Mouse (Mus musculus) hindbrain, embryonic 12.5 days (tissue): ENCODE data around the gene Egln1. TPM values are rescaled to one million over a fixed set of nuclear protein-coding genes. Genes with fewer than 3 reads are reported as not detected.

Source experiments
- ATAC-seq: fragments of 200-750 bp; cut with Nextera tagmentation; 2 replicates; pipeline ENCODE4 v1.8.0; 2017; ENCODE audit warnings: moderate TSS enrichment; ENCODE audit not compliant: low FRiP score
- H3K27ac ChIP-seq: fragments of 300-500 bp; sonication (generic); 2 replicates; pipeline ENCODE4 v1.5.1; 2016; ENCODE audit warnings: mild to moderate bottlenecking
- H3K27me3 ChIP-seq: fragments of 300-500 bp; sonication (generic); 2 replicates; pipeline ENCODE4 v1.6.1; 2016; ENCODE audit warnings: mild to moderate bottlenecking
- H3K36me3 ChIP-seq: fragments of 300-500 bp; sonication (generic); 2 replicates; pipeline ENCODE4 v1.6.1; 2016; ENCODE audit warnings: mild to moderate bottlenecking
- H3K4me1 ChIP-seq: fragments of 300-500 bp; sonication (generic); 2 replicates; pipeline ENCODE4 v1.6.1; 2016
- H3K4me2 ChIP-seq: fragments of 300-500 bp; sonication (generic); replicated peaks from 2 replicates; pipeline ENCODE4 v1.6.1; 2016; ENCODE audit warnings: mild to moderate bottlenecking
- H3K4me3 ChIP-seq: fragments of 300-500 bp; sonication (generic); 2 replicates; pipeline ENCODE4 v1.5.1; 2016; ENCODE audit warnings: mild to moderate bottlenecking
- H3K9ac ChIP-seq: fragments of 300-500 bp; sonication (generic); 2 replicates; pipeline ENCODE4 v1.6.1; 2016; ENCODE audit warnings: mild to moderate bottlenecking, moderate library complexity
- H3K9me3 ChIP-seq: fragments of 300-500 bp; sonication (generic); replicated peaks from 2 replicates; pipeline ENCODE4 v1.6.1; 2016; ENCODE audit warnings: mild to moderate bottlenecking
- WGBS: fragments of 180-500 bp; shearing (Covaris S2); methylation state at CpG from one replicate; pipeline ENCODE4 v1.1.7; 2016; 5-methylcytosine and 5-hydroxymethylcytosine counted together
- polyA plus RNA-seq: library from polyadenylated mRNA; unstranded; fragments of >200 nt; fragmentation: Nextera tagmentation; extraction: Ambion mirVana; gene quantifications from 2 replicates; pipeline ENCODE4 v1.2.1, GENCODE M21; 2016

Egln1 gene
- polyA plus RNA-seq, 1 experiment from 2014 or later = 17.3 TPM

DNA sequence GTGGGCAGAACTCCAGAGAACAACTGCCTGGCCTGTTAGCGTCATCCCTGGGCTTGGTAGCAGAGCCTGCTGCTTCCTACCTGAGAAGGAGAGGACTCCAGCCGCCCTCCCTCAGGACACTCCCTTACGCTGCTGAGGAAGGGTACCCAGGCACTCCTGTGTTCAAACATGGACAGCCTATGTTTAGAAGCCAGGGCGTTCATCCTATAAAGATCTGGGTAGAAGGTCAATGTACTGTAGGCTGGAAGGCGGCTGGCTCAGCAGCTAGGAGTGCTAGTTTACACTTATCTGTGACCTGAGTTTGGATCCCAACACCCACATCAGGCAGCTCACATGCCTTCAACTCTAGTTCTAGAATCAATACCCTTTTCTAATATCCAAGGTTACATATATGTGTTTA, 14.1 kb upstream of the Egln1 start:
- 95% methylated on average over 5 of the region's 5 CpGs for WGBS
- no peak overlapping the region for H3K4me2 ChIP-seq
- no peak overlapping the region for H3K9ac ChIP-seq
- H3K36me3 ChIP-seq = no peaks in the 10 kb centered on the region
- no peak overlapping the region for H3K4me3 ChIP-seq
- no peak overlapping the region for H3K27ac ChIP-seq
- H3K9me3 ChIP-seq = no peaks in the 10 kb centered on the region
- H3K4me1 ChIP-seq = 0 out of 2 replicates have a peak, but pooled peaks cover 3% of the 10 kb centered on the region
- ATAC-seq = no peak
- H3K27me3 ChIP-seq = no peaks in the 10 kb centered on the region

DNA sequence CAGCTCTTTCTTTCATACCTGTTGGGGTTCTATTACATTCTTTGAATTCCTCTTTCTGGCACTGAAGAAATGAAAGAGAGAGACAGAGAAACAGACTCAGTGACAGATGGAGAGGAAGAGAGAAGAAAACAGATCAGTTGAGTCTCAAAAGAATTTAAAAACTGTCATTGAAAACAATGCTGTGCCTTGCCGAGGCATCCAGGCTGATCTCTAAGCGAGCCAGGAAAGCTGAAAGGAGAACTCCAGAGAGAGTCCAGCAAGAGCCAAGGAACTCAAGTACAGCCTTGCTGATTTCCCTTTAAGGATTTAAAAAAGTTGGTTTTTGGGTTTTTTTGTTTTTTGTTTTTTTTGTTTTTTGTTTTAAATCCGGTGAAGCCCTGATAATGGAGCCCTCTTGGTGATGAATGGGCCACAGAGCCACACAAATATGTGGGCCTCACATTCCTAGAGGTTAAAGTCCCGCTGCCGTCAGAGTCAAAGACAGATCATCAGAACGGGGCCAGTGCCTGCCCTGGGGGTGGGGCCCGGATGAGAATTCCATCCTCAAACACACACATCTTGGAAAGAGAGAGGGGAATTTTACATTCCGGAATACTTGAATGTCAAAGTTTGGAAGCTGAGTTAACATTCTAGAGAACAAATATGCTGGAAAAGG, 11.2 kb upstream of the Egln1 start:
- no peaks in the 10 kb centered on the region for H3K36me3 ChIP-seq
- no peak overlapping the region for H3K27ac ChIP-seq
- no peak overlapping the region for H3K9ac ChIP-seq
- no peak overlapping the region for H3K4me3 ChIP-seq
- no peak overlapping the region for H3K4me2 ChIP-seq
- H3K9me3 ChIP-seq = no peaks in the 10 kb centered on the region
- 18% methylated on average over 8 of the region's 8 CpGs for WGBS
- no peak for ATAC-seq
- 0 out of 2 replicates have a peak, but pooled peaks cover 3% of the 10 kb centered on the region for H3K4me1 ChIP-seq
- H3K27me3 ChIP-seq = no peaks in the 10 kb centered on the region

GRCm38 (mm10) chr8:124959462-124960225, 10.5 kb upstream of the Egln1 start:
- Histone ChIP-seq H3K4me3 (no peak overlapping the region), H3K4me1 (0 out of 2 replicates have a peak, but pooled peaks cover 3% of the 10 kb centered on the region), H3K9ac (no peak overlapping the region), H3K27ac (no peak overlapping the region), H3K36me3 (no peaks in the 10 kb centered on the region), H3K4me2 (no peak overlapping the region), H3K9me3 (no peaks in the 10 kb centered on the region), H3K27me3 (no peaks in the 10 kb centered on the region)
- 66% methylated on average over 8 of the region's 8 CpGs for WGBS
- no peak for ATAC-seq

- H3K27ac ChIP-seq = no peak overlapping the region
- H3K27me3 ChIP-seq = no peaks in the 10 kb centered on the region
- 84% methylated on average over 8 of the region's 8 CpGs for WGBS
- no peaks in the 10 kb centered on the region for H3K36me3 ChIP-seq
- H3K9ac ChIP-seq = no peak overlapping the region
- no peak overlapping the region for H3K4me3 ChIP-seq
- no peaks in the 10 kb centered on the region for H3K9me3 ChIP-seq
- H3K4me1 ChIP-seq = peaks cover 15% of the 10 kb centered on the region
- ATAC-seq = no peak
- no peak overlapping the region for H3K4me2 ChIP-seq
These were observed 5.5 kb upstream of the Egln1 start for GRCm38 (mm10) chr8:124954572-124955082.

- Histone ChIP-seq H3K9ac (no peak overlapping the region), H3K4me1 (peaks cover 15% of the 10 kb centered on the region), H3K4me3 (no peak overlapping the region), H3K36me3 (no peaks in the 10 kb centered on the region), H3K9me3 (no peaks in the 10 kb centered on the region), H3K27ac (no peak overlapping the region), H3K27me3 (no peaks in the 10 kb centered on the region), H3K4me2 (no peak overlapping the region)
- 86% methylated on average over 7 of the region's 7 CpGs for WGBS
- ATAC-seq = no peak
These were observed 4.1 kb upstream of the Egln1 start for GRCm38 (mm10) chr8:124953188-124953587.

DNA sequence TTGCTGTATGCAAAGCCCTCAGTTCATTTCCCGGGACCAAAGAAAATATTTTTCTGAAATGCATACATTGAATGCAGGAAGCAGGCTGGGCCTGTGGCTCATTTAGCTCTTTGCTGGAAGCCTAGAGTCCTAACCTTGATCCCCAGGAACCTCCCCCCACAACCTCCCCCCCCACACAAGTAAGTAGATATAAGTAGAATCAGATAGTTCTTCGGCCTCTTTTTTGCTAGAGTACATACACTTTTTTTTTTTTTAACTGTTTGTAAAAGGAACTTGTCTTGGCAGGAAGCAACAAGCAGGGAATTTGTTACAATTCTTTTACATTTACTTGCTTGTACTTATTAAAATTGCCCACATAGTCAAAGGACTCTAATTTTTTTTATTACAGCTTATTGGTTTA, 1.7 kb upstream of the Egln1 start:
- Histone ChIP-seq H3K9ac (peak overlapping the region; percentile 97; the same call in 1 of the 2 replicates), H3K4me3 (peak overlapping the region; percentile 86), H3K36me3 (no peaks in the 10 kb centered on the region), H3K4me2 (peak overlapping the region; percentile 69), H3K27ac (peak overlapping the region; percentile 98; the same call in 1 of the 2 replicates), H3K4me1 (peaks cover 30% of the 10 kb centered on the region), H3K9me3 (no peaks in the 10 kb centered on the region), H3K27me3 (no peaks in the 10 kb centered on the region)
- ATAC-seq = no peak
- 69% methylated on average over 2 of the region's 2 CpGs for WGBS

GRCm38 (mm10) chr8:124950069-124950456, 939 bp upstream of the Egln1 start:
- Histone ChIP-seq H3K27ac (peak overlapping the region; percentile 98), H3K36me3 (no peaks in the 10 kb centered on the region), H3K27me3 (no peaks in the 10 kb centered on the region), H3K4me3 (peak overlapping the region; percentile 86), H3K4me1 (peaks cover 37% of the 10 kb centered on the region), H3K4me2 (peak overlapping the region; percentile 69), H3K9me3 (no peaks in the 10 kb centered on the region), H3K9ac (peak overlapping the region; percentile 97)
- WGBS = 35% methylated on average over 10 of the region's 10 CpGs
- no peak for ATAC-seq

DNA sequence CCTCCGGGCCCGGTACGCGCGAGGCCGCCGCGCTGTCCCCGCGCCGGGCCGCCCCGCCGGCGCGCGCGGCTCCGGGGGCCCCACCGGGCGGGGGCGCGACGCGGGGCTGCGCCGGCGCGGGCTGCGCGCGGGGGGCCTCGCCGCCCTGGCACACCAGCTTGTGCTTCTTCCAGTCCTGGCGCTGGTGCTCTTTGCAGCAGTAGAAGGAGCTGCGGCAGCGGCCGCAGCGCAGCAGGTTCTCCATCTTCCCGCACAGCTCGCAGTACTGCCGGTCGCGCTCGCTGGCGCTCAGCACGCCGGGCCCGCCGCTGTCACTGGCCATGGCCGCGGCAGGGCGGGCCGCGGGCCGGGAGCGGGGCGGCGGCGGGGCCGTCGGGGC, 402 bp downstream of the Egln1 start:
- no peaks in the 10 kb centered on the region for H3K9me3 ChIP-seq
- peaks cover 47% of the 10 kb centered on the region for H3K4me1 ChIP-seq
- H3K27me3 ChIP-seq = no peaks in the 10 kb centered on the region
- peak; percentile 20; the same call in 1 of the 2 replicates for ATAC-seq
- H3K9ac ChIP-seq = peak overlapping the region; percentile 97
- H3K27ac ChIP-seq = peak overlapping the region; percentile 98
- H3K4me2 ChIP-seq = peak overlapping the region; percentile 69
- H3K4me3 ChIP-seq = peak overlapping the region; percentile 86
- 0% methylated on average over 14 of the region's 62 CpGs for WGBS
- no peaks in the 10 kb centered on the region for H3K36me3 ChIP-seq

GRCm38 (mm10) chr8:124947865-124948732, 1.0 kb downstream of the Egln1 start:
- Histone ChIP-seq H3K27ac (peak overlapping the region; percentile 98), H3K4me1 (peaks cover 52% of the 10 kb centered on the region)
- WGBS = under 1% methylated on average over 67 of the region's 67 CpGs

GRCm38 (mm10) chr8:124944406-124944805, 4.7 kb downstream of the Egln1 start:
- Histone ChIP-seq H3K27me3 (no peaks in the 10 kb centered on the region), H3K9me3 (no peaks in the 10 kb centered on the region), H3K4me1 (peaks cover 38% of the 10 kb centered on the region), H3K4me2 (no peak overlapping the region), H3K27ac (no peak overlapping the region), H3K36me3 (peaks cover 11% of the 10 kb centered on the region; the same call in 1 of the 2 replicates), H3K9ac (no peak overlapping the region), H3K4me3 (no peak overlapping the region)
- ATAC-seq = no peak
- WGBS = 57% methylated on average over 7 of the region's 7 CpGs

More at GRCm38 (mm10) chr8:124947865-124948732, 1.0 kb downstream of the Egln1 start:
- no peaks in the 10 kb centered on the region for H3K27me3 ChIP-seq
- ATAC-seq = peak; percentile 59
- H3K36me3 ChIP-seq = no peaks in the 10 kb centered on the region
- H3K9me3 ChIP-seq = no peaks in the 10 kb centered on the region
- H3K9ac ChIP-seq = peak overlapping the region; percentile 97
- peak overlapping the region; percentile 86 for H3K4me3 ChIP-seq
- H3K4me2 ChIP-seq = peak overlapping the region; percentile 69

GRCm38 (mm10) chr8:124943801-124944200, 5.3 kb downstream of the Egln1 start:
- Histone ChIP-seq H3K27me3 (no peaks in the 10 kb centered on the region), H3K36me3 (peaks cover 17% of the 10 kb centered on the region), H3K4me2 (no peak overlapping the region), H3K27ac (no peak overlapping the region), H3K4me1 (peaks cover 38% of the 10 kb centered on the region), H3K4me3 (no peak overlapping the region), H3K9me3 (no peaks in the 10 kb centered on the region), H3K9ac (no peak overlapping the region)
- WGBS = 94% methylated on average over 6 of the region's 6 CpGs
- ATAC-seq = no peak

DNA sequence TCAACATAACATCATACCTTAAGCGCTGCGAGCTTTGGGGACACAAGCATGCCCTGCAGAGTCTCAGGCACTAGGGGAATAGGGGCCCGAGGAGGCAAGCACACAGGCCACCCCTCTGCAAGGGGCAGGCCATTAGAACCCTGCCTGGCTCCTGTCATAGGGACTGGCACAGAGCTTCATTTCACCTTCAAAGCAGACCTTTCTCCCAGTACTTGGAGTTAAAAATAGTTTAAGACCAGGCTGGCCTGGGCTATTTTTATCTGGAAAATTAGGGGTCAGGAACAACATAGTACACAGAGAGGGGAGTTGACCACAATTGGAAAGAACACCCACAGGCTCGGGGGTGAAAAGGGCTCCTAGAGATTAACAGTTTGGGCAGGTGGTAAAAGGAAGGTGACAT, 11.8 kb downstream of the Egln1 start:
- Histone ChIP-seq H3K4me2 (no peak overlapping the region), H3K9ac (no peak overlapping the region), H3K4me1 (no peaks in the 10 kb centered on the region), H3K36me3 (peaks cover 30% of the 10 kb centered on the region), H3K9me3 (no peaks in the 10 kb centered on the region), H3K27ac (no peak overlapping the region), H3K27me3 (no peaks in the 10 kb centered on the region), H3K4me3 (no peak overlapping the region)
- 91% methylated on average over 4 of the region's 4 CpGs for WGBS
- ATAC-seq = no peak
